Mouse (Mus musculus) kidney, adult 9 months (tissue): ENCODE data around the gene Gm43064.
A peak's percentile ranks its signal among the peaks of the same experiment; 100 is the strongest.

ENCODE experiments used
- DNase-seq: peaks from one replicate; pipeline ENCODE4 v3.0.0; 2022

Gm43064 gene

GRCm38 (mm10) chr3:103857036-103857805 is 47.8 kb downstream of the Gm43064 start:
- DNase-seq: no peak

GRCm38 (mm10) chr3:103857977-103858563 is 48.7 kb downstream of the Gm43064 start:
- DNase-seq: no peak

- peak; percentile 46 for DNase-seq
These were observed 49.8 kb downstream of the Gm43064 start, which contains the start of gene Ptpn22 for GRCm38 (mm10) chr3:103858881-103859801. Gene Ptpn22 (plus strand): TSS chr3:103859795.

- peak; percentile 54 for DNase-seq
These were observed 50.5 kb downstream of the Gm43064 start for GRCm38 (mm10) chr3:103859851-103860391.

- DNase-seq: no peak
These were observed 53.4 kb downstream of the Gm43064 start for GRCm38 (mm10) chr3:103862721-103863220.

- peak; percentile 63 for DNase-seq
These were observed 54.8 kb downstream of the Gm43064 start for GRCm38 (mm10) chr3:103864200-103864599.

- DNase-seq: no peak
These were observed 58.1 kb downstream of the Gm43064 start for GRCm38 (mm10) chr3:103867424-103867971.

GRCm38 (mm10) chr3:103868008-103868407 is 58.6 kb downstream of the Gm43064 start:
- DNase-seq: no peak

GRCm38 (mm10) chr3:103872663-103873098 is 63.3 kb downstream of the Gm43064 start:
- DNase-seq: no peak

- no peak for DNase-seq
These were observed 65.0 kb downstream of the Gm43064 start for GRCm38 (mm10) chr3:103874329-103874728.

- no peak for DNase-seq
These were observed 76.6 kb downstream of the Gm43064 start for GRCm38 (mm10) chr3:103885946-103886345.

- DNase-seq: peak; percentile 70
These were observed 78.2 kb downstream of the Gm43064 start for GRCm38 (mm10) chr3:103887581-103887980.
